Mouse (Mus musculus): Measurements from ENCODE around the gene Mep1a.
A peak's percentile ranks its signal among the peaks of the same experiment; 100 is the strongest.
"Not testable (repeated sequence)": the region's sequence is repeated elsewhere in the genome, so short reads cannot be mapped to it uniquely, and the experiment has no call there.

Gene Mep1a

DNA sequence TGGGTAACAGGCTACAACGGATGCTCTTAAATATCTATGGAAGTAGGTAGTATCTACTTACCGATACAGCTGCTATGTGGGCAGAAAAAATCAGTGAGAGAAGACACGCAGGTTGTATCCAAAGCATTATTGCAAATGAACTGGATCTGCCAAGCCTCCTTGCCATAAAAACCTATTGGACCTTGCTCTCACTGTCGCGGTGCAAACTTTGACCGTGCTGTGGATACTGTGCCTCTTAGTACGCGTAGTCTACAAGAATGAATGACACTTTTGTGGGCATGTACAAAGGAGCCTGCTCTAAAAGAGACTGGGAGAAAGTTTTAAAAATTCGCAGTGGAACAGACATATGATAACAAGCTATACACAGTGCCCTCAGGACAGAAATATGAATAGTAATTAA, at the start of gene Mep1a:
TSS of gene Mep1a (minus strand) at position 221 of the 400 bp plus-strand sequence.
- no peak for DNase-seq (ENCODE audit: low spot score)

DNA sequence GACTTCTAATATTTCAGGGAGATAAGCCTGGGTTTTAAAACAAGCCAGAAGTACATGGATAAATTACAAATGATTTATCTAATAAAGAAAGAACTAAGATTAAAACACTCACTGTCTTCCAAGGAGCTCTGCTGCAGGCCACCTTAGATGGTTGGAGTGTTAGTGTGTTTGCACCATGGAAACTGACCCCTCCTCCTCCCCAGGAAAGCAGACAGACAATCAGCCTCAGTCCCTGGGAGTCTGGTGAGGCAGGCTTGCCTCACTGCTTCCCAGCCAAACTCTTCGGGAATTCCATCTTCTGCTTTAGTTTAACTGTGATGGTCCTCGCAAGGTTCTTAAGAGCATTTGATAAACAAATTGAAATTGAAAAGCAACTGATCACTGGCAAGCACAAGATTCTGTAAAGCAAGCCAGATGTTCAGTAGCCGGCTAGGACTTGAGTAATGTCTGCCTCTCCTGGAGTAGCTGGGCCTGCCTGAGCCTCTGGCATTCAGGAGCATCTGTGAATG, 48.6 kb upstream of the Mep1a start:
- DNase-seq (ENCODE audit: low spot score) = no peak

DNA sequence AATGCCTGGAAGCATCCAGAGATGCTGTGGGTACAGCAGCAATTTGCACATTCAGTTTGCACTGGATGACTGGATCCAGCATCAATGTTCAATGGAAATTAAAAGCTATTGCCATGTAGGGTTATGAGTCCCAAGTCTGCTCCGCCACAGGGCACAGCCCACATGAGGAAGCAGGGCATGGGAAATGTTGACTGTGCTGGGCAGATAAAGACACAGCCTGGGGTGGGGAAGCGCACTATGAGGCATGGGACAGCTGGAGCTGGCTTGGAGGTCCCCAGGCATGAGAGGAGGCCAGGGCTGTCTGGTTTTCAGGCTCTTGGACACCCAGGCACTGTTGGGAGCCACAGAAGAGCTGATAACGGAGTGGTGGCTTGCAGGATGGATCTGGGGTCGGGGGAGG, 41.4 kb upstream of the Mep1a start:
- no peak for DNase-seq (ENCODE audit: low spot score)

DNA sequence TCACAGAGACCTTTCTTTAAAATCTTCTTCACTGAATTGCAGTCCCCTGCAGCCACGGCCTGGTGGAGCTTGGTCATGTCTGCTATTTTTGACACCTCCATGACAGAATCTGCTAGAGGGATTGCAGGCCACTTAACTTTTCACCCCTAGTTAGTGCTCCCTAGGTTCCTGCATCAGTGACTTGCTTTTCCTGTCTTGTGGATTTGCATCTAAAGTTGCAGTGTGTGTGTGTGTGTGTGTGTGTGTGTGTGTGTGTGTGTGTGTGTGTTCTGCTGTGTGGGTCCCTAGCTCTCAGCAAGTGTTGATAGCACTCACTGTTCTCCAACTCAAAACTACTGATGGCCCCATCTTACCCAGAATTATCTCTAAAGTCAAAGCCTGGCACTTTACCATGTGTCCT, 40.9 kb upstream of the Mep1a start, which contains the start of gene Ankrd66:
TSS of gene Ankrd66 (minus strand) at position 101 of the 400 bp plus-strand sequence.
- DNase-seq (ENCODE audit: low spot score) = no peak

DNA sequence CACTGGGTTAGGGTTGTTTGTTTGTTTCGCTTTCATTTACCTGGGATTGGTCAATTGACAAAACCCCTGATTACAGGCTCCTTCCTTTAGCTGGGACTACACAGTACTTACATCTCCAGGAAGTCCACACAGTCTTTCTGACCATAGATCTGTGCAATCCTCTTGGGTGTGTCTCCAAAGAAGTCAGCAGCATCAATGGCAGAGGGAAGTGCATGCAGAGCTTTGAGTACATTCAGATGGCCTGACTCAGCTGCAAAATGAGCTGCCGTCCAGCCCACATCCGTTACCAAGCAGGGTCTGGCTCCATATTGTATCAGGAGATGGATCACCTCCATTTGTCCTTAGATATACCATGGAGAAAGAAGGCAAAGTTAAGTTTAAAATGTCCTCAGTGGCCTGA, 36.2 kb upstream of the Mep1a start:
- DNase-seq (ENCODE audit: low spot score) = no peak

DNA sequence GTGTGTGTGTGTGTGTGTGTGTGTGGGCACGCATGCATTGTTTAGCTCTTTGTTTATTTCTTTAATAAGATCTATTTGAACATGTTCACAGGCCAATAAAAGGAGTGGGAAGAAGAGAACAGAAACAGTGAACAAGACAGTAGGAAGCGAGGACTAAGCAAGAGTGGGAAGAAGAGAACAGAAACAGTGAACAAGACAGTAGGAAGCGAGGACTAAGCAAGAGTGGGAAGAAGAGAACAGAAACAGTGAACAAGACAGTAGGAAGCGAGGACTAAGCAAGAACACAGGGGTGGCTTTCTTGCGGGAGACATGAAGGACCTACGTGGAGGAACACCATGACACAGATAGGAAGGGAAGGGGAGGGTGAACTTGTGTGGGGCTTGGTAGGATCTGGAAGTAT, 34.2 kb upstream of the Mep1a start:
- DNase-seq (ENCODE audit: low spot score) = not testable (repeated sequence)

DNA sequence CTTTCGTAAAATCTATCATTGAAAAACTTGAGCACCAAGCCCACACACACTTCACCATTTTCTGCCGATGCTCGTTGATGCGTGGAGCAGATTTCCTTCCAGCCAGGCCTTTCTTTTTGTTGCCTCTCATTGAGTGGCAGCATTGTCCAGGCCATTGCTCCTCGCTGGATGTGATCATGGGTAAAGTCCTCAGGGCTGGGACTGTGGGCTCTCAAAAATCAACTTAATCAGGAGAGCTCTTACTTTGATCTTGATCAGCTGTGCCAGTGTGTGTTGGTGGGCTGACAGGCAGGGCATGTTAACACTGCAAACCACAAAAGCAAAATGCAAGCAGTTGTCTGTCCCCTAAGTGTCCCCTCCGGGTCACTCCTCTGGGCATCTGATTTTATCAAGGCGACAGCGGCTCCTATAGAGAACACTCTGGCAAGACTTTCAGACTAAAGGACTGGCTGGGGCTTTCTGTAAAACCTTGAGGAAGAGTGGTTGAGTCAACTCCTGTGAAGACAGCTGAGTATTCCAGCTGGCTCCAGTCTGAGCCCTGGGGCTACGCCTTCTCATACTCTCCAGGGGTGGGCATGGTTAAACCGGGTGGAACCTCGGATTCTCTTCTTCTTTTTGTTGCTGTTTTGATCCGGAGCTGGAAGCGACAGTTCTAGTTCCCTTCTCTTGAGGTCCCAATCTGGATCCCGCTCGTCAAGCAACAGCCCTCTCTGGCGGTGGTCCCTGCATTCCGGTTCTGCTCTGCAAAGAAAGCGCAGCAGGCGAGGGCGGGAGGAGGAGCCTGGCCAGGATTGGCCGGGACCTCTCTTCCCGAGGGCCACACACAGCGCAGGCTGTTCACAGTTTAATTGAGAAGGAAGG, 32.0 kb upstream of the Mep1a start:
- DNase-seq (ENCODE audit: low spot score) = peak; percentile 2

DNA sequence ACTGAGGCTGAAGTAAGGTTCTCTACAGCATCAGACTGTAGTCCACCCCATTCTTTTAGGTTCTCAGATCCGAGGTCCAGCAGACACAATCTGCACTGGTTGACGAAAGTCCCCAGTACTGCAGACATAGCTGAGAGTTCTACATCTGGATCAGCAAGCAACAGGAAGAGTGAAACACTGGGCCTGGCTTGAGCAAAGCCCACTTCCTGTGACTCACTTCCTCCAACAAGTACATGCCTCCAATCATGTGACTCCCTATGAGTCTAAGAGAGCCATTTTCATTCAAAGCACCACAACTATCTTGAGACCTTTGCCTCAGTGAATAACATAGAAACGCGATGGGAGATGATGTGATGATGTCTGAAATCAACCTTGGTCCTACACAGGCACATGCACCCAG, 28.6 kb upstream of the Mep1a start:
- no peak for DNase-seq (ENCODE audit: low spot score)

DNA sequence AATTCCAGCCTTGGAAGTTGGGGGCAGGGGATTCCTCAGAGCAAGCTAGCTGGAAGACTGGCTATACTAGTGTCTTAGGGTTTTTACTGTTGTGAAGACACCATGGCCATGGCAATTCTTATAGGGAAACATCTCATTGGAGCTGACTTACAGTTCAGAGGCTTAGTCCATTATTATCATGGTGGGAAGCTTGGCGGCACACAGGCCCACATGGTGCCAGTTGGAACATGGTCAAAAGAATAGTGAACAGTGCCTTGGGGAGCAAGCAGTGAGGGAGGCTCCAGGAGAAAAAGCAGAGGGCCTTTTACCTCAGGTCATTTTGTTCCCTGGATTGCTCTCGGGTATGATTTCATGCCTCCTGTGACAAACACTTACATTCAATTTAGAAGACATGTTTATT, 27.9 kb upstream of the Mep1a start:
- DNase-seq (ENCODE audit: low spot score) = no peak

DNA sequence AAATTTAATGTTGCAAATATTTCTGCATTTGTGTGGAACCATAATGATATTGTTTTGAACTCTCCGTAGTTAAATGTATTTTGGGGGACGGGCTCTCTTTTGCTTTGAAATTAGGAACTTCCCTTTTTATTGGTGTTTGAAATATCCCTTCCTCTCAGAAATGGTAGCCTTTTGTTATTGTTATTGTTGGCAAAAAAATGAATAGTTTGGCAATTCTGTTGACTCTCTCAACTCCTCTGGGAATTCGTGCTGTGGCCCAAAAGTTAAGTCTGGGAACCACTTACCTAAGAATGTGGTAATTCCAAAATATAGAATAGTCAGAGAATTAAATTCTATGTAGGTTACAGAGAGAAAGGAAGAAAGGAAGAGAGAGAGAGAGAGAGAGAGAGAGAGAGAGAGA, 17.6 kb upstream of the Mep1a start:
- no peak for DNase-seq (ENCODE audit: low spot score)

DNA sequence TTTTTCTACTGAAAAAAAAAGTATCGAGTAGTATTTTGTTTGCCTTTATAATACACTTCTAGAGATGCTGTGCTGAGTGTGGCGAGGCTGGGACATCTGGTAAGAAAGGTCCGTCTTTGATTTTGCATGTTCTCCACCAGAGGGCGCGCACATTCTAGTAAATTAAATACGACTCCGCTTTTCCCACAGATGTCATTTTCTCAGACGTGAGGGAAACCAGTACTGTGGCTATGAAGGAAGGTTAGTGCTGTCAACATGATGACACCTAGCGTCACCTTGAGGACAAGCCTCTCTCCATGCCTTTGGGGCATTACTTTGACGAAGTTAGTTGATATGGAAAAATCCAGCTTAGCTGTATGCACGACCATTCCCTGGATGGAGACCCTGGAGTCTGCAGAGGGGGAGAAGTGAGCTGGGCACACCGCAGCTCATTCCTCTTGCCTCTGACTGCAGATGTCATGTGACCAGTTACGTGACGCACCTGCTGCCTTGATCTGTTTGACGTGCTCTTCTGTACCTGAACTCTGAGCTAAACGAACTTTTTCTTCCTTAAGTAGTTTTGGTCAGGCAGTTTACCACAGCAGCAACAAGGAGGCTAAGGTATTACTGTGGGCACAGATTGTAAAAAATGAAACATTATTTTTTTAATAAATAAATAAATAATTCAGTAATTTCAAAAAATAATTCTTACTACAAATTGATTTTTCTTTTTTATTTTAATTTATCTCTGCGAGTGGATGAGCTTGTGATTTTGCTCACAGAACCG, 16.2 kb upstream of the Mep1a start:
- no peak for DNase-seq (ENCODE audit: low spot score)

DNA sequence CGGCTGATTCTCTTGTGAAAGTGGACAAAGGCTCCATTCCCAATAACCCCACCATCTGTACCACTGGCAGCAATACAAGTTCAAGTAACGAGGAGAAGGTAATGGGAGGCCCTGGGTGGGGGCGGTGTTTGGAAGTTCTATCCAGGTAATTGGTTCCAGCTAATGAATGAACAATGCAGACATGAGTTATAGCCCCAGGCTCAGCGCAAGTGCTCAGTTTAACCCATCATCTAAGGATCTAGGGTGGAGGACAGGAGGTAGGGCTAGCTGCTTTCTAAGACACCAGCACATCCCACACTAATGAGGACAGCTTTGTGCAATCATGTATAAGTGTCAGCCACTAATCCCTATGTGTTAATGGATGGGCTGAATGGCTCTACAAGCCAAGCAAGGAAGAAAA, 8.2 kb upstream of the Mep1a start:
- no peak for DNase-seq (ENCODE audit: low spot score)

DNA sequence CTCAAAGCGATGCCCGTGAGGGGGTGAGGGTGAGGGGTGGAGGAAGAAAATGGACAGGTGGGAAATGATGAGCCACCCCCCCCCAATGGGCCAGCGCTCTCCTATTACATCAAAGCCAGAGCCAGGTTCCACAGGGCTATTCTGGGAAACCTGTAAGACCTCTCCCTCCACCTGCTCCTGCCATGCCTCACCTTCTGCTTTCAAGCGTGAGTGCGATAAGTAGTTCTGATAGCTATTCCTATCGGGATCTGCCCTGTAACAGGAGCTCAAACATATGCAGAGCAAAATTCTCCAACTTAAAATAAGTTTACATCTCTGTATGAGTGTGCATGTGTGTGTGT, 2.0 kb upstream of the Mep1a start:
- no peak for DNase-seq (ENCODE audit: low spot score)

DNA sequence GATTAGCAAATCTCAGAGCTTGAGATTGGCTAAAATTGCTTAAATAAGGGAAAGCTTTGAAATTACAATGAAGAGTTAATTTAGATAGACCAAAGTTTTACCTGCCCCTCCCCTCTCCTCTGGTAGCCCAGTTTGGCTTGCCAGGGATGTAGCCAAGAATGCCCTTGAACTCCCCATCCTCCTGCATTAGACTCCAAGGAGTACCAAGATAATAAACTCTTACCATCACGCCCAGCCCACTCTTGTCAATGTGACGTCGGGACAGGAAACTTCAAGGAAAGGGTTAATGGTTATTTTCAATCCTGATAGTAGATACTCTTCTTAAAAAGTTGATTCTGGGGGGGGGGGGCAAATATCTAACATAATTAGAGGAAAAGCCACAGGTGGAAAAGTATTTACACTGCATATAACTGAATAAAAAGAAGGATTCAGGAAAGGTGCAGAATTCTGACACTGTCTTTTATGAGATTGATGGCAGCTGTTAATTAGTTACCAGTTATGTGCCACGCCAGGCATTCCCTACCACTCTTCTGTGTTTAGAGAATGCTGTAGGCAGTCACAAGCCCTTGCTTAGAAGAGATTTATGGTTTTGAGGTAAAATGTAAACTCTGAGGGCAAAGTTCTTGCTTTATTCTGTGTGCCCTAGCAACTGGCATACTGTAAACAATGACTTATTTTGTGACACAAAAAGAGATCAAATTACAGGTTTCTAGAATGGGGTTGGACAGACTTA, 1.4 kb upstream of the Mep1a start:
- DNase-seq (ENCODE audit: low spot score) = no peak

DNA sequence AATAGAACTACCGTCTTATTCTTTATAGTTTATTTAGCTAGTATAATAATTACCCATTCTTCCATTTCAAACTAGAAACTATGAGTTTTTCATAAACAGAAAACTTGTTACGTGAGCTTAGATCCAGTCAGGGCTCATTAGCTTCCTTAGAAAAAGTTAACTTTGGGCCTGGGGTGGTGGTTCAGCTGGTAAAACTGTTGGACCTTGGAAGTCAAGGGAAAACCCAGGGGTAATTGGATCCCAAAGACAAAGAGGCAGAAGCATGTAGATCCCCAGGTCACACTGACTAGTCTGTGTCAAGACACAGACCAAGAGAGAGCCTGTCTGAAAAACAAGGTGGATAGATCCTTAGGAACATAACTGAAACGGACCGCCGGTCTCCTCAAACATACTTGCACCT, 981 bp downstream of the Mep1a start:
- no peak for DNase-seq (ENCODE audit: low spot score)

DNA sequence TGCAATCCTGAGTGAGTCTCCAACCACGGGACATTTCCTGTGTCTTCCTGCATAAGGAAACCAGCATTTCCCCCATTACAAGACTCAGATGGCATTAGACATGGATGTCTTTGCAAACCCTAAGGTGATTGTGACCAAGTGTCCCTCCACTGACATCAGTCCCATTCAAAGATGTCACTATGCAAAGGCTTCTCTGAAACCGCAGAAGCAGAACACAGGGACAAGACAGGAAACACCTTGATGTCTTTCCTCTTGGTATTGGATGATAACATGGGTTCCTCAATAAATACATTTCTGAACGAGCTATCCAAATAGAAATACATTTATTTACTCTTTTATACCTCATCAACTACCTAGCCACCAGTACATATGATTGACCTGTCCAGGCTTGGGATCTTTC, 1.4 kb downstream of the Mep1a start:
- DNase-seq (ENCODE audit: low spot score) = no peak

DNA sequence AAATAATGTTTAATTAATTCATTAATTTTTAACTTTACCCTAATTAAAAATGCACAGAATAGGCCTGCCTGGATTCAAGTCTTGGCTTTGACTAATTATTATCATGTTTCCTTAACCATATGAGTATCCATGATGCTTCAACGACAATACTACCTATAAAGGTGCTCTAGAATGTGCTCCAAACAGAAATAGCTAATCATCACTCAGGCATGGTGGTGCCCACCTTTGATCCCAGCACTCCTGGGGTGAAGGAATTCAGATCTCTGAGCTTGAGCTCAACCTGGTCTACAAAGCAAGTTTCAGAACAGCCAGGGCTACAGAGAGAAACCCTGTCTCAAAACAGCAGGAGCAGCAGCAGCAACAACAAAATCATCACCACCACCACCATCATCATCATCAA, 2.1 kb downstream of the Mep1a start:
- DNase-seq (ENCODE audit: low spot score) = no peak

DNA sequence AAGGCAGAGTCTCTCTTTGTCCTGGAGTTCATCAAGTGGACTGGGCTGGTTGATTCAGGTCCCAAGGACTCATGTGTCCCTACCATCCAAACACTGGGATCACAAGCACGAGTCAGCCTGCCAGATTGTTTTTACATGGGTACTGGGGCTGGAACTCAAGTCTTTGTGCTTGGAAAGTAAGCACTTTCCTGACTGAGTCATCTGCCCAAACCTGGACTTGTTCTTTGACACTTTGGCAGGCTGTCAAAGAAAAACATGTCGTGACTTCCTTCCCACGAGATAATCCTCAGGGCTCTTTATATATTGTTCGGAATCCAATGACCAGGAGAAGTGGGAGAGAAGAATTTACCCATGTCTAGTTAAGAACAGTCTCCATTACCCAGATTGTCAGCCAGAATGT, 5.1 kb downstream of the Mep1a start:
- no peak for DNase-seq (ENCODE audit: low spot score)

DNA sequence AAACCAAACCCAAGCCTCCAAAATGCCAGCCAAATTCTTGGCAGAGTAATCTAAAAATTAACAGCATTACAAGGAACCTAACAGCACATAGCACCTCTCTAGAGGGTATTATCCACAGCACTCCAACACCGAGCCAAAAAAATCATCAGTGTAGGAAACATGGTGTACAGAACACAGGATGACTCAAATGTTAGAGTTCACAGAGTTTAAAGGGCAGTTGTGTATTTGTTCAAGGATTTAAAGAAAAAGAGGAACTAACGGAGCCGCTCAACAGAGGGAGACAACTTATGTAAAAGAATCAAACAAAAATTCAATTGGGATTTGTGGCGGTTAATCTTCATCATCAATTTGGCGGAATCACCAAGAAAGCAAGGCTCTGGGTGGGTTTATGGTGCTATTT, 7.1 kb downstream of the Mep1a start:
- DNase-seq (ENCODE audit: low spot score) = no peak

DNA sequence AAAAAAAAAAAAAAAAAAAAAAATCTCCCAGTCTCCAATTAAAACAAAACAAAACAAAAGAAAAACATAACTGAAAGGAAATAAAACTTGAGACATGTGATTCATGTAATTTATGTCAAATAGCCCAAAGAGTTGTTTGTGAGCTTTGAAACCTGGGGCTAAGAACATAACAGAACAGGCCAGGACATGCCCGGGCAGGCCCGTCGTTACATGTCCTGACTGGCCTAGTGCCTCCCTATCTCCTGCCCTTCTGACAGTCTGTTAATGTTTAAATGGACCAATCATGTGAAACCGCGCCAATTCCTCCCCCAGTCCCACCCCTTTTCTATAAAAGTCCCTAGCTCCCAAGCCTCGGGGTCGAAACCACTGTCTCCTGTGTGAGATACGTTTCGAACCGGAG, 12.2 kb downstream of the Mep1a start:
- DNase-seq (ENCODE audit: low spot score) = not testable (repeated sequence)

DNA sequence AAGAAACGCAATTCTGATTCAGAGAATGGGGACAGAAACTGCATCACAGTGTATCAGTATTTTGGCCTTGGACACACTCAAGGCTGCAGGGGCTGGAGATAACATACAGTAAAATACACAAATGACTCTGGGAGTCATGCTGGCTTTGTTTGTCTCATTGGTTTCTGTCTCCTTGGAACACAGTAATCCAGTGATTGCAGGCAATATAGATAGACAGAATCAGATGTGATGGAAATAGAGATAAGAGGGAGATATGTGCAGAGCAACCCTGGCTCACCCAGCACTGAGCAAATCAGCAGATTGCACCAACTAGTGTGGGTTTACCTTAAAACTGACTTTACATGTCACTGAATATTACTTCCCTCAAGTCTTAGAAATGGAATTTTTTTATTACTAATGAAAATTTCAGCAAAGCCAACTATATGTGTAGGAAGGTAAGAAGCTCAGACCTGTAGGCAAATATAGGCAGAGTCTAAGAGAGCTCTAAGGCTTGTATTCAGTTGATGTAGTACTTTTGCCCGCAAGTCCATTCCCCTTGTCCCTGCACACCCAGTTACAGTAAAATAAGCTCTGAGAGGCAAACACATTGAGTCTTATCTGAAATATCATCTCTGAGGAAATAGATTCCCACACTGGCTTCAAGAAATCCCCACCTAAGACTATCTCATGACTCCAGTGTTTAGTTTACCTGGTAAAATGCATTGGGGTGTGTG, 14.0 kb downstream of the Mep1a start:
- no peak for DNase-seq (ENCODE audit: low spot score)

DNA sequence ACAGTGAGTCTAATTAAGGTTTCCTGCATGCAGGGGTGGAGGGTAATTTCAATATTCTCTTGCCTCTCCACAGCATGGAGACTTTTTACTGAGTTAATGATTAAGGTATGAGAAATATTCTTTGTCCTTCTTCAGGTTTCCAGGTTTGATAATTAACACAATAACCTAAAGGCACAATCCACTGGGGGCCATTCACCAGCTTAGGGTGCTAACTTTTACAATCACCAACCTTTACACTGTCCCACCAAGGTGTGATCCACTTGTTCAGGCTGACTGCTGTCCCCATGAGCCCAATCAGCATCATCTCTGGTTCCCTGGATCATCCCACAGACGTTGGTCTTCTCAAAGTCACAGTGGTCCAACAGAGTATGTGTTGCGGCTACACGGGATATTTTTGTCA, 16.6 kb downstream of the Mep1a start:
- no peak for DNase-seq (ENCODE audit: low spot score)

Data from ovary, adult 18-20 months (tissue).